Mouse (Mus musculus): ENCODE data around the gene Lsm6. TPM values are rescaled to one million over a fixed set of nuclear protein-coding genes. Genes with fewer than 3 reads are reported as not detected.

The Lsm6 gene
- polyA plus RNA-seq, 1 experiment from 2014 or later: 311 TPM

GRCm38 (mm10) chr8:78793231-78793630 is 27.7 kb downstream of the Lsm6 start:
- DNase-seq (ENCODE audit: low spot score) (no peak), ATAC-seq (ENCODE audit: low read depth) (no peak)
- no peaks in the 10 kb centered on the region for H3K4me1 ChIP-seq (ENCODE audit: control insufficient read depth, insufficient read depth, low read length)
- no peak overlapping the region for H3K27ac ChIP-seq (replicated peaks; ENCODE audit: low read depth, low read length)
- no peak overlapping the region for H3K4me3 ChIP-seq (ENCODE audit: low read depth, low read length)
- no peaks in the 10 kb centered on the region for H3K27me3 ChIP-seq (replicated peaks; ENCODE audit: control insufficient read depth, insufficient read depth, low read length)
- no peak overlapping the region for H3K9ac ChIP-seq (ENCODE audit: low read depth, low read length)
- H3K4me2 ChIP-seq (ENCODE audit: low read depth, low read length): no peak overlapping the region
- H3K9me3 ChIP-seq (ENCODE audit: control insufficient read depth, low read length): no peaks in the 10 kb centered on the region
- 79% methylated on average over 4 of the region's 4 CpGs for WGBS
- no peaks in the 10 kb centered on the region for H3K36me3 ChIP-seq (ENCODE audit: control insufficient read depth, insufficient read depth, low read length)

DNA sequence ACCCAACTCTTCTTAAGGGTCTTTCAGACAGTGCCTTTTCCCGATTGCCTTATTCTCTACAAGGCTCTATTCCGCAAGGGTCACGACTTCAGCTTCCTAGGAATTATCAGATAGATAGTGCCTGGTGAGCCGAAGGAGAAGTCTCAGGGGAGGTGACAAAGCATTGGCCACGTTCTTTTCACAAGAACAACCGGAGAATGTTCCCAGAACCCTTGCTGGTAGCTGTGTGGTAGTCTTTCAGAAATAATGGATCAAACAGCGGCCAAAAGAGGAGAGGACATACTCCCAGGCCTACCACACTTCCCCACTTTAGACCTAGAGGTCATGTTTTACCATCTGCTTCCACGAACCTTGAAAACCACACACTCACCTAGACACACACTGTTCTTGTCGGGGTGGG is 44.1 kb downstream of the Lsm6 start:
- H3K4me1 ChIP-seq (ENCODE audit: control insufficient read depth, insufficient read depth, low read length): no peaks in the 10 kb centered on the region
- H3K9me3 ChIP-seq (ENCODE audit: control insufficient read depth, low read length): no peaks in the 10 kb centered on the region
- no peak overlapping the region for H3K4me2 ChIP-seq (ENCODE audit: low read depth, low read length)
- no peaks in the 10 kb centered on the region for H3K27me3 ChIP-seq (replicated peaks; ENCODE audit: control insufficient read depth, insufficient read depth, low read length)
- no peak overlapping the region for H3K9ac ChIP-seq (ENCODE audit: low read depth, low read length)
- DNase-seq (ENCODE audit: low spot score): no peak
- no peaks in the 10 kb centered on the region for H3K36me3 ChIP-seq (ENCODE audit: control insufficient read depth, insufficient read depth, low read length)
- H3K4me3 ChIP-seq (ENCODE audit: low read depth, low read length): no peak overlapping the region
- H3K27ac ChIP-seq (replicated peaks; ENCODE audit: low read depth, low read length): no peak overlapping the region
- WGBS: 87% methylated on average over 9 of the region's 9 CpGs
- no peak for ATAC-seq (ENCODE audit: low read depth)

DNA sequence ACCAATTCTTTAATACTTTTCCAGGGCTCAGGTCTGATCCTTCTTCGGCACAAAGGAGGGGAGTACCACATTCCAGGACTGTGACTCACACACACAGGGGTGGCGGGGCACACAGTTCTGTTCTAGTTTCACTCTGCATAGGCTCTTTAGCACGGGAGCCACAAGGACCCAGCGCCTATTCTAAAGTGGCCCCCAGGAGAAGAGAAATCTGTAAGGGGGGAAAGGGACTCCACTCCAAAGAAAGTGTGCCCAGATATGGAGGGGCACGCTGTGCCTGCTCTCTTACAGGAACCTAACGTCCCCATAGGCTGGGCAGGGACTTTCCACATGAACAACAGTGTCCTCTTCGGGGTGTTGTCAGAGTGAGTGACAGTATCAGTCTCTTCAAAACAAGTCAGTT is 49.7 kb downstream of the Lsm6 start:
- no peak overlapping the region for H3K4me2 ChIP-seq (ENCODE audit: low read depth, low read length)
- no peak overlapping the region for H3K4me3 ChIP-seq (ENCODE audit: low read depth, low read length)
- no peaks in the 10 kb centered on the region for H3K4me1 ChIP-seq (ENCODE audit: control insufficient read depth, insufficient read depth, low read length)
- 59% methylated on average over 7 of the region's 7 CpGs for WGBS
- DNase-seq (ENCODE audit: low spot score) (peak; percentile 35), ATAC-seq (ENCODE audit: low read depth) (peak; percentile 76; the same call in 1 of the 2 replicates)
- H3K36me3 ChIP-seq (ENCODE audit: control insufficient read depth, insufficient read depth, low read length): no peaks in the 10 kb centered on the region
- H3K27me3 ChIP-seq (replicated peaks; ENCODE audit: control insufficient read depth, insufficient read depth, low read length): no peaks in the 10 kb centered on the region
- H3K9ac ChIP-seq (ENCODE audit: low read depth, low read length): no peak overlapping the region
- no peak overlapping the region for H3K27ac ChIP-seq (replicated peaks; ENCODE audit: low read depth, low read length)
- no peaks in the 10 kb centered on the region for H3K9me3 ChIP-seq (ENCODE audit: control insufficient read depth, low read length)

- no peak overlapping the region for H3K4me2 ChIP-seq (ENCODE audit: low read depth, low read length)
- H3K4me1 ChIP-seq (ENCODE audit: control insufficient read depth, insufficient read depth, low read length): no peaks in the 10 kb centered on the region
- H3K27me3 ChIP-seq (replicated peaks; ENCODE audit: control insufficient read depth, insufficient read depth, low read length): no peaks in the 10 kb centered on the region
- no peaks in the 10 kb centered on the region for H3K36me3 ChIP-seq (ENCODE audit: control insufficient read depth, insufficient read depth, low read length)
- WGBS: 87% methylated on average over 3 of the region's 3 CpGs
- H3K27ac ChIP-seq (replicated peaks; ENCODE audit: low read depth, low read length): no peak overlapping the region
- H3K9ac ChIP-seq (ENCODE audit: low read depth, low read length): no peak overlapping the region
- H3K9me3 ChIP-seq (ENCODE audit: control insufficient read depth, low read length): no peaks in the 10 kb centered on the region
- H3K4me3 ChIP-seq (ENCODE audit: low read depth, low read length): no peak overlapping the region
- ATAC-seq (ENCODE audit: low read depth): no peak
- DNase-seq (ENCODE audit: low spot score): no peak
Observed at GRCm38 (mm10) chr8:78770584-78770983, 50.4 kb downstream of the Lsm6 start.

DNA sequence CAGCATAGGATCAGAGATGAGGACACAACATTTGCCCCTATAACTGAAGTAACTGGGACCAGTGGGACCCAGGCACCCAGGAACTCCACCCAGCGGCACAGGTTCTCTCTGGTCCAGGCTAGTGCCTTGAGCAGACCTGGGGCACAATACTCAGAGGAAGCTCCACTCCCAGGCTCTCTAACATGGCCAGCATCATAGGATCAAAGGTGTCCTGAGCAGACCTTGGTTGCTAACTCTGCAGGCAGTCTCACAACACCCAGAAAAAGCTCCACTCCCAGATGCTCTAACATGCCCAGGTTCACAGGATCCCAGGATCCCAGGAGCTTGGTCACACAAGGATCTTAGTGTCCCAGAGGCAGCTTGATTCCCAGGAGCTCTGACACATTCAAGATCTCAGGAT is 55.4 kb downstream of the Lsm6 start:
- no peak overlapping the region for H3K4me2 ChIP-seq (ENCODE audit: low read depth, low read length)
- no peaks in the 10 kb centered on the region for H3K4me1 ChIP-seq (ENCODE audit: control insufficient read depth, insufficient read depth, low read length)
- no peak overlapping the region for H3K4me3 ChIP-seq (ENCODE audit: low read depth, low read length)
- 0 out of 2 replicates have a peak, but pooled peaks cover 8% of the 10 kb centered on the region for H3K9me3 ChIP-seq (ENCODE audit: control insufficient read depth, low read length)
- H3K9ac ChIP-seq (ENCODE audit: low read depth, low read length): no peak overlapping the region
- DNase-seq (ENCODE audit: low spot score): no peak
- H3K27ac ChIP-seq (replicated peaks; ENCODE audit: low read depth, low read length): no peak overlapping the region
- no peak for ATAC-seq (ENCODE audit: low read depth)
- H3K36me3 ChIP-seq (ENCODE audit: control insufficient read depth, insufficient read depth, low read length): no peaks in the 10 kb centered on the region
- WGBS: 100% methylated on average over 1 of the region's 1 CpGs
- H3K27me3 ChIP-seq (replicated peaks; ENCODE audit: control insufficient read depth, insufficient read depth, low read length): no peaks in the 10 kb centered on the region

- Histone ChIP-seq H3K4me2 (ENCODE audit: low read depth, low read length) (no peak overlapping the region), H3K27ac (replicated peaks; ENCODE audit: low read depth, low read length) (no peak overlapping the region), H3K36me3 (ENCODE audit: control insufficient read depth, insufficient read depth, low read length) (no peaks in the 10 kb centered on the region), H3K4me1 (ENCODE audit: control insufficient read depth, insufficient read depth, low read length) (no peaks in the 10 kb centered on the region), H3K9me3 (ENCODE audit: control insufficient read depth, low read length) (0 out of 2 replicates have a peak, but pooled peaks cover 8% of the 10 kb centered on the region), H3K27me3 (replicated peaks; ENCODE audit: control insufficient read depth, insufficient read depth, low read length) (no peaks in the 10 kb centered on the region), H3K9ac (ENCODE audit: low read depth, low read length) (no peak overlapping the region), H3K4me3 (ENCODE audit: low read depth, low read length) (no peak overlapping the region)
- ATAC-seq (ENCODE audit: low read depth) (no peak), DNase-seq (ENCODE audit: low spot score) (no peak)
Observed at GRCm38 (mm10) chr8:78764976-78765375, 56.0 kb downstream of the Lsm6 start.

- Histone ChIP-seq H3K4me3 (ENCODE audit: low read depth, low read length) (no peak overlapping the region), H3K9ac (ENCODE audit: low read depth, low read length) (no peak overlapping the region), H3K36me3 (ENCODE audit: control insufficient read depth, insufficient read depth, low read length) (no peaks in the 10 kb centered on the region), H3K4me2 (ENCODE audit: low read depth, low read length) (no peak overlapping the region), H3K27me3 (replicated peaks; ENCODE audit: control insufficient read depth, insufficient read depth, low read length) (no peaks in the 10 kb centered on the region), H3K27ac (replicated peaks; ENCODE audit: low read depth, low read length) (no peak overlapping the region), H3K4me1 (ENCODE audit: control insufficient read depth, insufficient read depth, low read length) (no peaks in the 10 kb centered on the region), H3K9me3 (ENCODE audit: control insufficient read depth, low read length) (peaks cover 13% of the 10 kb centered on the region; the same call in 1 of the 2 replicates)
- no peak for ATAC-seq (ENCODE audit: low read depth)
- DNase-seq (ENCODE audit: low spot score): no peak
Observed at GRCm38 (mm10) chr8:78759139-78759538, 61.8 kb downstream of the Lsm6 start.

DNA sequence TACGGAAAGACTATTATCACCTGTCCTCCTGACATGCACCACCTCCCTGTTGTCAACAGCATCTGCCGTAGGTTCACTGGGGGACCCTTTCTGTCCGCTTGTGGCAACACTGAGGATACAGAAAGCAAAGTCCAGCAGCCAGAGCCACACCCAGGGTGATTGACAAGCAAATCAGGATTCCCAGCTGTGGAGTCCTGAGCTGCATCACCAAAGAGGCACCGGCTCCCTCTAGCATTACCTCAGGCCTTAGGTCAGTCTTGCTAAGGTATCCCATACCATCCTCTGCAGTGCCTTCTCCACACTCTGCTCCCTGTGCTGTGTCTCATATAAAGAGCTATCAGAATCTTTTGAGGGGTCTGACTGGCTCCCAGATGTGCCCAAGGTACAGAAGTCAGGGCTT is 66.0 kb downstream of the Lsm6 start:
- ATAC-seq (ENCODE audit: low read depth) (no peak), DNase-seq (ENCODE audit: low spot score) (no peak)
- Histone ChIP-seq H3K36me3 (ENCODE audit: control insufficient read depth, insufficient read depth, low read length) (no peaks in the 10 kb centered on the region), H3K9ac (ENCODE audit: low read depth, low read length) (no peak overlapping the region), H3K4me3 (ENCODE audit: low read depth, low read length) (no peak overlapping the region), H3K4me1 (ENCODE audit: control insufficient read depth, insufficient read depth, low read length) (peaks cover 4% of the 10 kb centered on the region; the same call in 1 of the 2 replicates), H3K27me3 (replicated peaks; ENCODE audit: control insufficient read depth, insufficient read depth, low read length) (no peaks in the 10 kb centered on the region), H3K27ac (replicated peaks; ENCODE audit: low read depth, low read length) (no peak overlapping the region), H3K4me2 (ENCODE audit: low read depth, low read length) (no peak overlapping the region), H3K9me3 (ENCODE audit: control insufficient read depth, low read length) (peaks cover 4% of the 10 kb centered on the region; the same call in 1 of the 2 replicates)
- WGBS: 76% methylated on average over 4 of the region's 4 CpGs

Measured in embryonic facial prominence, embryonic 14.5 days (tissue).